Mouse (Mus musculus) forelimb bud, embryonic 11.5 days (tissue): ENCODE data around the gene Rai14.
A peak's percentile ranks its signal among the peaks of the same experiment; 100 is the strongest.

Source experiments
- DNase-seq: peaks from one replicate; pipeline ENCODE4 v3.0.0-alpha.2; 2012; ENCODE audit warnings: low read depth, low spot score

Gene Rai14

DNA sequence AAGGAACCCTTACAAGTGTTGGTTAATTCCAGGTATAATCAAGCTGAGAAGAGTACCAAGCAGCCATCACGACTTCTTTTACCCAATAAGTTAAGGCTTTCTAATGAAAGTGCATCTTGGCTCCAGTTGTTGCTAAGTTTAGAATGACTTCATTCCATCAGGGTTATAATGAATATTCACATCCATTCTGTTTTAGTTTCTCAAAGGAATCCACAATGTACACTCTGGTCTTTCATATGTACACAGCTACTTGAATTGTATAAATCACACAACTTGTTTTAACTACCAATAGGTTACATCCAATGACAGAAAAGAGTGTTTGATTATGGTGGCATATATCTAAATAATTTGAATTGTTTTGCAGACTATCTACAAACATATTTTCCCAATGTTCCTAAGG is 59.7 kb downstream of the Rai14 start:
- no peak for DNase-seq

DNA sequence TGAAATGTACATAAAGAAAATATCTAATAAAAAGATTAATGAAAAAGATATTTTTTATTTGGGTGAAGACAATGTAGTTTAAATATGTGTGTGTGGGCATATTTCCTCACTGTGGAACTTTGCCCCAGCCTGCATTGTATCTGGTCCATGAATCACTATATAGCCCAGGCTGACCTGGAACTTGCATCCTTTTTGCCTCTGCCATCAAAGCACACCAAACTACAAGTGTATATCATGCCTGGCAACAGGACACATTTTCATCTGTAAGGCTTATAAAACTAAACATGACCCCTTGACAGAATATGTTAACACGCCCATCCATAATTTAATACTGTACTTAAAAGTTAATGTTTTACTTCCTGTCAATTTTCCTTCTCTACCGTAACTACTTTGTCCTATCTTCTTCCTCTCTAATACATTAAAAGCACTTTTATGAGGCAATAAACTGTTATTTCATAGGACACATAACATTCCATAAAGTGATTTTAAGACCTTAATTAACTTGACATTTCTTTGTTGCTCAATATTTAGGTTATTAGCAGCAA is 61.4 kb downstream of the Rai14 start:
- no peak for DNase-seq

DNA sequence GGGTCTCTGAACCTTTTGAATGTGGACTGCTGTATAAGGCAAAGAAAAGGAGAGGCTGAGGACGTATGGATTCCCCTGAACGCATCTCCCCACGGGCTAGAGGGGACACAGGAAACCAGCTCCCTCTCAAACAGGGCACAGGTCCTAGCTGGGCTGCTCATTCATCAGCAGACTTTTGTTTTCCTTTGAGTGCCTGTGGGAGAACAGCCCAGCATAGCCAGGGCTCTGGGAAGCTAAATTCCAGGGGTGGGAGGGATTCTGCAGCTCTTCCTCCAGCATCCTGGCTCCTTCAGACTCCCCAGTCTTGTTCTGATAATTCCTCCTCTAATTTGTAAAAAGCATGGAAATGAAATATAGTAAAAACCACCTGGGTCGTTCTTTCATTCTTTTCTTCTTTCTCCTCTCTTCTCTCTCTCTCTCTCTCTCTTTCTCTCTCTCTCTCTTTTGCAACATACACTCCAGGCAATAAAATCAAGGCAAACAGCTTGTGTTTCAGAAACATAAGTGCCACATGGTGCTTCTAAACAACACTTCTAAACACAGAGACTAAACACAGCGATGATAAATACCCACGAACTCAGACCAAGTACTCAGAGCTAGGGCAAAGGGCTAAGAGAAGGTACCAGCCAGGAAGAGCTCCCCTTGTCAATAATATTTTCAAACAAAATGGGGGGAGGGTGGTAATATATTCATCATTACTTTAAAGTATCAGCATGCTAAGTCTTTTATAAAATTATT is 65.9 kb downstream of the Rai14 start:
- peak; percentile 64 for DNase-seq

DNA sequence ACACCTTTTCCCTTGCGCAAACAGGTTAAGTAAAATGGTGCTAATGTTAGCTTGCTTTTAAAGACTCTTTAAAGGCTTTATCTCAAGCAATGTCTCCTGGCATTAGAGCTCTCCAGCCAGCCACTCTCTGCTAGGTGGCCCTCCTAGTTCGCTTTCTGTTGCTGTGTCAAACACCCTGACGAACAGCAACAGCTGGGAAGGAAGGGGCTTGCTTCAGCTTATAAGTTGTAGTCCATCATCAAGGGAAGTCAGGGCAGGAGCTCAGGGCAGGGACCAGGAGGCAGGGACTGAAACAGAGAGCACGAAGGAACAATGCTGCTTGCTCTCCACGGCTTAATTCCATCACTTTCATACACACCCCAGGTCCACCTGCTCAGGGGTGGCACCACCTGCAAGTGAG is 68.1 kb downstream of the Rai14 start:
- no peak for DNase-seq

DNA sequence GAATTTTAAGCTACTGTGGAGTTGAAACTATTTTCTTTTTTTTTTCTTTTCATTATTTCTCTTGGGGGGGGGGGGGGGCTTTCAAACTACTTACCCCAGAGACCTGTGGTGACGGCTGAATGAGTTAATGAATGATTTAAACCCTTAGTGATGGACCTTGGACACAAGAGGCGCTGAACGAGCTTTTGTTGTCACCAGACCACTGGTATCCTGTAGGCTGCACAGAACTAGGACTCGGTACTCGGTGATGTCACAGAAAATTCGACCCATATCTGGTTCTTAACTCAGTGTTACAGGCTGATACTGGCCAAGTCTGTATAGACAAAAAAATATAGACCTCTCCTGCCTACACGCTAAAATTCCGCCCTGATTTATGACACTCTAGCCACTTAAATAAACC is 69.3 kb downstream of the Rai14 start:
- DNase-seq = no peak

DNA sequence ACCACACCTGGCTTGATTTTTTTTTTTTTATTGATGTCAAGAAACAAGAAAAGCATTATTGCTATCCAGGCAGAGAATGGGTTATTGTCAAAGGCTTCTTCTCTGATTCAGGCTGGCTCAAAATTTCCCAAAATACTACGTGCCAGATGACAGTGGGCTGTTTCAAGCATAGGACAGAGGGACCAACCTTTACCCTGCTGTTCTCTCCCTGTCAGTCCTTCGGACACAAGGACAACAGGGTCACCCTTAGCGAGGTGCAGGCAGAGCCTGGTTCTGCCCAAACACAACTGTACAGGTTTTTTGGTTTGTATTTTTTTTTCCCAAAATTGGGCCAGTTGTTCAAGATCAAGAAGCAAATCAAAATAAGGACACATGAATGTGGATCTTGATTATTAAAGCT is 70.6 kb downstream of the Rai14 start:
- DNase-seq = no peak

DNA sequence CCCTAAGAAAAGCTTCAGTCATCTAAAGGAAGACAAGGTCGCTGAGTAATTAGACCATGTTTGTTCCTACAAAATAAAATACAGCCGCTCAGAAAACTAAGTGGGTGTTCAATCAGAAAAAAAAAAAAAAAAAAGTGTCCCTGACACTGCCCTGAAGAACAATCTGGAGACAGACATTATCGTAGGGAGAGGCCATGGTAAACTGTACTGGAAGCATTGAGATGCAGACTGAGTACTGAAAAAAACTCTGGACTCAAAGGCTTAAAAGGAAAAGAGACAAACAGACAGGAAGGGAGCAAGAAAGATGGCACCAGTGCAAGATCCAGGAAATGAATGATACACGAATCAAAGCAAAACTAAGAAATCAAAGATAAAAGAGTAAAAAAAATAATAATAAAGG is 71.2 kb downstream of the Rai14 start:
- DNase-seq = no peak

DNA sequence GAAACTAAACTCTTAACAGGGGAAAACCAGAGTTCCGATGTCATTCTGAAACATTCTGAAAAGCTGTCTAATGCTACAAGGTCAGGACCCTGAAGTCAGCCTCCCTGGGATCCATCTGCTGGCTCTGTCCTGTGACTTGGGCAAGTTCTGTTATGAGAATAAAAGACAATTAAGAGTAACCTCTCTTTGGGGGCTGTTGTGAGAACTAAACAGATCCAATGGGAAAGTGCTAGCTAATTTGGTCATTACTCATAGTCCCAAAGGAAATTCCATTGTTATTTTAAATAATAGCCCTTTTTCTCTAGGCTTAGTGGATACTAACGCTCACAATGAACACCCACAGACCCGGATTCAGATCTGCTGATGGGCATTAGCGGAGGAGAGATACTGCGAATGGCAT is 72.0 kb downstream of the Rai14 start:
- DNase-seq = no peak

DNA sequence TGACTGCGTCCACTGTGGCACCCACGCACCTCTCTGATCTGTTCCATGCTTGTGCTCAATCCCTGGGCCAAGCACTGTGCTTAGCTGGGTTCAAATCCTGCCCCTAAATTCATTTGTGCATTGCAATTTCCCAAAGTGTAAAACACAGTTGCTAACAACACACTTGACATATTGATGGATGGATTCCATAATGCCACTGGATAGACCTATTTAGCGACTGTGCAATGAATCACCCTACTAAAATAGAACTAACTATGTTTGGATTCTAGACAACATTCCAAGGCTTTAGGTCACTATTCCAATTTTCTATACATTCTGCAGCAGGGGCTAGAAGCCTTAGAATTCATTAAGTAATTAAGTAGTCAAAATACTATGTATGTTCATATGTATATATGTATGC is 73.7 kb downstream of the Rai14 start:
- no peak for DNase-seq

DNA sequence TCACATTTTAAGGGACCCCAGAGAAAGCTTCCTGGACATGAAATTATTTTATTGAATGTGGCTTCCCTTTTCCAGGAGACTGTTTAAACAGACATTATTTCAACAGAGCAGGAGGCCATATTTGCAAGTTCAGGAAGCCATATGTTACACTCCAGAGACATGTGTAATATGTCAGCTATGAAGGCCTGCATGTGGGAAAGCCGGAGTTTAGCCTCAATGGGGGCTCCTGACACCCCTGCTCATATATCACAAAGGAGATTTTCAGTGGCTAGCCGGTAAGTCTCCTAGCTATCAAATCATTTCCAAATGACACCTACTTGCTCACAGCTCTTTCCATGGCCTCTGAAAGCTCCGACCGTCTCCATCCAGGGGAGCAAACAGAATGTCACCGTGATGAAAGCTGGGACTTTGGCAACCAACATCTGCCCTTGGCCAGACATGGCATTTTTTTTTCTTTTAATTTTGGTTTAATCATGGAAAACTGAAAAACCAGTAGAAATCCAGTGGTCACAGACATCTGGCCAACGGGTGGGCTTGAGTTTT is 77.1 kb downstream of the Rai14 start:
- DNase-seq = peak; percentile 56

DNA sequence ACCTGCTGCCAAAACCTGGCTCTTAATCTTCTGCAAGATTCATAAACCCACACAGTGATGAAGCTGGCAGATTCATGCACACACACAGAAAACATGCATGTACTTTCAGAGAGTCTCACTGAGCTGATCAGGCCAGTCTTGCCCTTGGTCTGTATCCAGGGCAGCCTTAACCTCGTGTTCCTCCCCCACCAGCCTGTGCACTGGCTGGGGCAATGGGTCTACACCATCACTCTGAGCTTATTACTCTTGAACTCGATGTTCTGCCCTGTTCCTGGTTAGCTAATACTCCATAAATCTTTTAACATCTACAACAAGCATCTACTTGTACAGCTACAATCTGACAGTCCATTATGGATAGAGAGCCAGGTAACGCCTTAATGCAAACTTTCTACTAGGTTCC is 77.6 kb downstream of the Rai14 start:
- no peak for DNase-seq

DNA sequence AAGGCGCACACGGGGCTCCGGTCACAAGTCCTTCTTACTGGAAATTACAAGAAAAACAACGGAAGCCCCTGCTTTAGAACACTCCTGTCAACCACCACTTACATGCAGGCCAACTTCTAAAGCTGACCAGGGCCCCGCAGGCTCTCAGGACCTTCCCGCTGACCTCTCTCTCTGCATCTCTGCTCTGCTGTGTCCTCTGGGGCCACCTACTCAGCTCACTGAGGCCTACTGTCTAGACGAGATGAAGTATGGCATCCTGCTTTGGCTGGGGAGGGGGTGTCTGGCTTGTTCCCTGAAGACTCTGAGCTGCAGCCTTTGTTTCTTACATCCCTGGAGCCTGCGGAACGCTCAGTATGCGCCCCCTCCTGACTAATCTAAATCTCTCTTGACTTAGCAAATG is 79.3 kb downstream of the Rai14 start:
- peak; percentile 41 for DNase-seq

DNA sequence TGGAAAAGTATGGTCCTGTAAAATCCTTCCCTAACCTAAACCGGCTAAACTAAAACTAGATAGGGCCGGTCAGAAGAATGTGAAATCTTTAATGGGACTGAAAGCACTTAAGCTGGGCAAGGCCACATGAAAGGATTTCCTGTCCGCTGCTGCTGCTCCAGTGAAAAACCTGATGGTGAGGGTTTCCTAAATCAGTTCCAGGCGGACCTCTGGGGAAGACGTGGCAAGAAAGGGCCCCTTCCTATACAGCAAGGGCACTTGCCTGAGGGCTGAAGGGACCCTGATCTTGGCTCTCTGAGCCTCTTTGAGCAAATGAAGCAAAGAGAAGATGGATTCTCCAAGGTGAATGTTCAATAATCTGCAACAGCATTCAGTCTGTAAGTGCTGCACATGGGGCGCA is 80.2 kb downstream of the Rai14 start:
- peak; percentile 84 for DNase-seq

DNA sequence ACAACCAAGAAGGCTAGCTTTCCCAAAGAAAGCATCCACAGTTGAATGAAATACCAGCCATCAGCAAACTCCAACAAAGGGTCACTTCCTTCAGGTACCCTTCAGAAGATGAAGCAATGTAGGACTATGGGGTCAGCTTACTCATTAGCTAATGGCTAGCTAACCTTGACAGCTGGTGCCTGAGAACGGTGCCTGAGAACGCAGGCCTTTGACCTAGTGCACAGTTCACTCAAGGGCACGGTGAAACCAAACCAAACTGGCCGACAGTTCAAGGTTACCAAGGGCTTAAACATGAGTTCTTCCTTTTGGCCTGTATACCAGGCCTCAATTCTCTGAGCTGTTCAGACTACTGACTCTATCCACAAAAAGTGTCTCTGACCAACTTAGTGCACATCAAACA is 81.0 kb downstream of the Rai14 start:
- no peak for DNase-seq

DNA sequence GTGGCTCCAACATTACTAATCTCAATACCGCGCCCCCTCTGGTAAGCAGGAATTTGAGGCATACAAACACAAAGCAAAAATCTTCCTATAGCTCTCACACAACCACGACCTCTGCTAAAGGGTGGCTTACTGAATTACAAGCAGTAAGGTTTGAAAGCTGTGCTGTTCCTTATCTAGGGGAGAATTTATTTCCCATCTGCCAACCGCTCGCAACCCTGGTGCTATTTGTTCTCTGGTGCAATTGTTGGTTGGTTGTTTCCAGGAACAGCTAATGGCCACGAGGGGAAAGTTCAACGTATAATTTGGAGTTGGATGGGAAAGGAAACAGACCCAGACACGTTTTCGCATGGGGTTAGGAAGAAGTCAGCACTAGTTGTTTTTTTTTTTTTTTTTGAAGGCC is 81.8 kb downstream of the Rai14 start:
- no peak for DNase-seq

DNA sequence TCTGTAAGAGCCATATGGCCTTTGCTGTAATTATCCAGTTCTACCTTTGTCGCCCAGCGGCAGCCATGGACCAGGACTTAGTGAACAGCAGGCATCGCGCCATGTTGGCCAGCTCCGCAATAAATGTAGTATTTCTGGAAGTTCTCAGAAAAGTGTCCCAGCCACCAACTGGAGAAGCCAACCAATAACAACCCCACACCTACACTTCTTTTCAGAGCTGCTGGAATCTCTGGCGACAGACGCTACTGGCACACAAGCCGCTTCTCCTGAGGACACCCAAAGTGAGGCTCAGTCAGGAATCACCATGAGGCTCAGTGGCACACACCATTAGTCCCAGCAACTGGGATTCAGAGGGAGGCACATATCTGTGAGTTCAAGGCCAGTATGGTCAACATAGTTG is 82.4 kb downstream of the Rai14 start:
- DNase-seq = no peak

DNA sequence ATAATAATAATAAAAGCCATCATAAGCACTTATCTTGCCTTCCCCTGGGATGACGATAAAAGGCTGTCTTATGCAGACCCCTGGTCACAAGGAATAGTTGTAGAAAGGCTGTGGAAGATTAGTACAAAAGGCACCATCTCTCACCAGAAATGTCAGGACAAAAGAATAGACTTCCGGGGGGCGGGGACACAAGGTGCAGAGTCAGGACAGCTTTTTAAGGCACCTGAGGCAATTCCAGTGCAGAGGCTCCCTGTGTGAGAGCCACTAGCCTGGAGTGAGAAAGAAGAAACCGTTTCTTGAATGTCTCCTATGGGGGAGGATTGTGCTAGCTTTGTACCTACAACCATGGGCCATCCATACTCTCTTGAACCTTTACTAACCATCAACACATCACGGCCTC is 82.9 kb downstream of the Rai14 start:
- DNase-seq = no peak

DNA sequence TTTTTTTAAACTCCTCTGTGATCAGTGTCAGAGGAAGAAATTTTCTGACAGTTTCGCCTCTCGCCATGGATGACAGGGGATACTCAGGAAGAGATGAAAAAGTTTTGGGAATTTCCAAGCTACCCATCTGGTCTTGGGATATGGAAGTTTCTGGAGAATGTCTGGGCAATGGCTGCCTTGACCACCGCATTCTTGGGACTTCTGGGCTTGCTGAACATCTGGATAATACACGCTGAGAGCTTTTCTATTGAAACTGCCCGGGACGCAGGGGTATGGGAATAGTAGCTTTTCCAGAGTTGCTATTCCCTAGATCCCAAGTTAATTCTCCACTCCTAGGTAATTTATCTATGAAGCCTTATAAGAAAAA is 85.5 kb downstream of the Rai14 start:
- peak; percentile 66 for DNase-seq

DNA sequence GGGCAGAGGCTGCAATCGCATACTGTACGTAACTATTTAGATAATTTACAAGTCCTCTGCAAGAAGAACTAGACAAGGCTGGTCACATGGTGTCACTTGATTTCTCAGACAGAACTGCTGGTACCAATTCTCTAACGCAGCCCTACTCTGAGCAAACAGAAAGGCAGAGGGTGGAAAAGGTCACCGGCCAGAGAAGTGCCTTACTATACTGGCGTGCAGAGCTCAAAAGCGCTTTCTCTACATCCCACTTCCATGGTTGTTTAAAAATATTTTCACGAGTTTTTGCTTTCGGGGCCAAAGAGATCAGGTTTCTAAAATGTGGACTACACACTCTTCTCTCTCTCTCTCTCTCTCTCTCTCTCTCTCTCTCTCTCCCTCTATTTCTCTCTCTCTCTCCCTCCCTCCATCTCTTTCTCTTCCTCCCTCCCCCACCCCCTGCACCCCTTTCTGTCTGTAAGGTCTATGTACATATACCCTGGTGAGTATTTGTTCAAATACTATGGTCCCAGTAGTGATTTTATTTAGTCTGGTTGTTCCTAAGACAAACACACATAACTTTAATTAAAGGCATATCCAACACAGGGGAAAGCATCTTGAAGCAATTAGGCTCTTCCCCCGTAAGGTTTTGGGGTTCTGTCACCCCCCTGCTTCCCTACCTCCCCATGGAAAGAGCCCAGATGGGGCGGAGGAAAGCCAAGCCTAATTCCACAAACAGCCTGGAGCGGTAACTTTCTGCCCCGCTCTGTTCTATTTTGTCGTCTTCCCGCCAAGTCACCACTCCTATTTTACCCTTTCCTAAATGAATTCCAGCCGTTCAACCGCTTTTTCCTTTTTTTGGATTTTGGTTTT is 86.1 kb downstream of the Rai14 start:
- DNase-seq = peak; percentile 78

DNA sequence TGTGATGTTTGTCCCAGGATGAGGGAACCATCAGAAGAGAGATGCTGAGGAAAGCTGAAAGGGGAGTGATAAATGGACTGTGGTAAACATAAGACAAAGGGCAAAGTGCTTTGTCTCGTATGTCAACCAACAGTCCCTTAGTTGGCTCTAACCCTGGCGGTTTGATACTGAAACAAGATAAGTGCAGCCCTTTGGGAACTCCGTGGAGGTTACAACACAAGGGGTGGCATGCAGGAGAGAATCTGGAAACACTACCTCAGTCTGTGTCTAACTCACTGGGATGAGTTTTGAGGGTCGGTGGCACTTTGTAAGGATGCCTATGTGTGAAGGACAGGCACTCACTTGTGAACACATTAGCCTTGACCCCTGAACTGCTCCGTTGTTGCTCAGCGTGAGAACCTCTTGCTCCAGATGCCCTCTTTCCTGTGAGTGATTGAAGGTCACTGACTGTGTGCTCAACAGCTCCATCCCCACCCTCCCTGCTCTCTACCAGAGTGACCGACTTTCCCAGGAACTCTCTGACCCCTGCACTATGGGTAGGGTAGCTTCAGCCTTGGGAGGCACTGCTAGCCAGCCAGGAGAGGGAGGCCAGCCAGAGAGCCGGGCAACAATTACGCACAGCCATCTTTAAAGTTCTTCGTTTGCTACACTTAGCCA is 90.7 kb downstream of the Rai14 start:
- DNase-seq = no peak

DNA sequence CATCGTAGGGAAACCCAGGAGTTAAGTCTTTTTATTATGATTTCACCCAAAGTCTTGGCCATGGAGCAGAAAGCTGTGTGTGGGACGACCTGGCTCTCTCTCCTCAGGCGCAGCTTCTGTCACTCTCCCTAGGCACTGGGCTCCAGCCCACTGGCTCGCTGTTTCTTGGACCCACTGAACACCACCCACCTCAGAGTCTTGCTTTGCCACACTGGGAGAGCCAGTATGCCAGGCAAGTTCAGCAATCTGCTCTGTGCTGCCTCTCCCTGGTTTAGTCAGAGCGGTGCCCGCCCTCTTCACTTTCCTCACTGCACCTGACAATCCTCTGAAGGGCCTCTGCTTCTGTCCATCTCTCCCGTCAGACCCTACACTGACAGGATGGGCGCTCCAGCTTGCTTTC is 93.2 kb downstream of the Rai14 start:
- no peak for DNase-seq

DNA sequence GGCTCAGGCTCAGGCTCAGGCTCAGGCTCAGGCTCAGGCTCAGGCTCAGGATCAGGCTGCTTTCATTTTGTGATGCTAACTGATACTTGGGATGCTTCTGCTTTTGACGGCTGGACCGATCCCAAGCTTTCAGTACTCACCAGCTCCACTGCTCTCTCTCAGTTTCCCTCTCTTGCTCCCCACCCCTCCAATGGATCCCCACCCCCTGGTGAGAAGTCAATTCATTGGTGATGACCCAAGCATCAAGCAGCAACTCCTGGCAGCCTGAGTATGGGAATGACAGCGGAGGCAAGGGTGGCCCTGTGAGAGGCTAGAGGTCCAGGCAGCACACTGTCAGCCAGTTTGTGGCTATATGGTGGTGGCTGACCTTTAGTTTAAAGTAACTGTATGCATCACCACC is 94.7 kb downstream of the Rai14 start:
- no peak for DNase-seq
